Mouse (Mus musculus) small intestine, adult 2 months (tissue): ENCODE measurements around the gene Csdc2. TPM values are rescaled to one million over a fixed set of nuclear protein-coding genes. Genes with fewer than 3 reads are reported as not detected.
"Not testable (repeated sequence)": the region's sequence is repeated elsewhere in the genome, so short reads cannot be mapped to it uniquely, and the experiment has no call there.

ENCODE experiments used
- H3K27ac ChIP-seq: fragments of 200-500 bp; 2 replicates; pipeline ENCODE4 v1.5.1; 2012; ENCODE audit warnings: low read depth, low read length, control low read depth, inconsistent platforms; ENCODE audit not compliant: insufficient read depth
- H3K27me3 ChIP-seq: fragments of 200-500 bp; 2 replicates; pipeline ENCODE4 v1.6.1; 2012; ENCODE audit warnings: mild to moderate bottlenecking, moderate library complexity, low read length, inconsistent platforms; ENCODE audit not compliant: control insufficient read depth, insufficient read depth
- H3K36me3 ChIP-seq: fragments of 200-500 bp; 2 replicates; pipeline ENCODE4 v1.6.1; 2012; ENCODE audit warnings: mild to moderate bottlenecking, low read length, control low read depth, inconsistent platforms; ENCODE audit not compliant: control insufficient read depth, insufficient read depth
- H3K4me1 ChIP-seq: fragments of 200-500 bp; 2 replicates; pipeline ENCODE4 v1.6.1; 2012; ENCODE audit warnings: low read length, inconsistent platforms, mixed read lengths; ENCODE audit not compliant: control insufficient read depth, insufficient read depth, insufficient read length
- H3K4me3 ChIP-seq: fragments of 200-500 bp; 2 replicates; pipeline ENCODE4 v1.5.1; 2012; ENCODE audit warnings: low read depth, mild to moderate bottlenecking, control low read depth, inconsistent platforms, low read length, moderate library complexity
- CTCF ChIP-seq: fragments of 200-500 bp; IDR thresholded peaks from 2 replicates; pipeline ENCODE4 v1.5.1; 2012; ENCODE audit warnings: low read depth, mild to moderate bottlenecking, control low read depth, inconsistent platforms, low read length, moderate library complexity, mixed read lengths; ENCODE audit not compliant: insufficient replicate concordance, insufficient read length; ENCODE audit errors: extremely low read depth
- POLR2A ChIP-seq: fragments of 200-500 bp; IDR thresholded peaks from 2 replicates; pipeline ENCODE4 v1.6.1; 2012; ENCODE audit warnings: low read depth, mild to moderate bottlenecking, control low read depth, inconsistent platforms, low read length, moderate library complexity
- WGBS: fragments of 180-500 bp; shearing (Covaris S2); methylation state at CpG from one replicate; pipeline ENCODE4 v1.1.7; 2018; 5-methylcytosine and 5-hydroxymethylcytosine counted together
- polyA plus RNA-seq: library from polyadenylated mRNA; depleted of rRNA; stranded (reverse); fragments of >200 nt; gene quantifications from 2 replicates; pipeline ENCODE4 v1.2.3, GENCODE M21; 2012

The Csdc2 gene
- polyA plus RNA-seq, 1 experiment, result 1.3 TPM

DNA sequence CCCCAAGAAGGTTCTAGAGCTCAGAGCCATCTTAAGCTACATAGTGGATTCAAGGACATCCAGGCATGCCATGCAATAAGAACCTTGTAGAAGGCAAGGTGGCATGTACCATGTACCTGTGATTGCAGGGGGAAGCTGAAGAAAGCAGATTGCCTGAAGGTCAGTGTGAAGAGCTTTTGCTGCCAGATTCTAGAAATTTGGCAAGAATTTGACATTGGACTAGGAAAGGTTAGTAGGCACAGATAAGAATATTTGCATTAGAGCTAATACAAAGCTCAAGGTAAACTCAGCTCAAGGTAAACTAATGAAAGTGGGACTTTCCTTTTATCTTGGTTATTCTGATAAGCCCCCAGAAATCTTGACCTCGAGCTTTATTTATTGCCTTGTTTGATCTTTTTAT is 27.7 kb downstream of the Csdc2 start:
- Histone ChIP-seq H3K4me3 (no peak overlapping the region), H3K27me3 (no peaks in the 10 kb centered on the region), H3K27ac (no peak overlapping the region), H3K36me3 (no peaks in the 10 kb centered on the region), H3K4me1 (no peaks in the 10 kb centered on the region; the same call in 1 of the 2 replicates)
- WGBS, result 19% methylated on average over 1 of the region's 1 CpGs
- TF ChIP-seq CTCF (no peak), POLR2A (no peak)

DNA sequence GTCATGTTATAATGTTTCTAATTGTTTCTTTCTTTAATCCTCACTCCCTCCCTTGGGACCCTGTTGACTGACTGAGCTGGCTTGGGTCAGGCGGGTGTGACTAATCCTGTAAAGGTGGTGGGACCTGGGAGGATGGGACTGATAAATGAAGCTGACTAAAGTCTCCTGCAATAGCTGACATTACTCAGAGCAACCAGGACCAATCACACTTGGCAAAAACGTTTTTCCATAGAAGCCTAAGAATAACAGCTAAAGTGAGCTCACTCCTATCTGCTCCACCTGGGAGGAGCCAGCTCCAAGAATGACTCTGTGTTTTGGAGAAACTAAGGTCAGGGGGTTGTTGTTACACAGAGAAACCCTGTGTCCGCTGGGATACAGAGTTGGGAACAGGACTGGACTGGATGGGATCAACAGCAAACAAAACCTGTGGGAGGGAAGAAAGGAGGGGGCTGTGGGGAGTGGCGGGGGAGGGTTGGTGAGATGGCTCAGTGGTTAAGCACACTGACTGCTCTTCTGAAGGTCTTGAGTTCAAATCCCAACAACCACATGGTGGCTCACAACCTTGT is 28.5 kb downstream of the Csdc2 start:
- H3K4me3 ChIP-seq, result no peak overlapping the region
- TF ChIP-seq CTCF (no peak), POLR2A (no peak)
- no peaks in the 10 kb centered on the region; the same call in 1 of the 2 replicates for H3K4me1 ChIP-seq
- H3K27me3 ChIP-seq, result no peaks in the 10 kb centered on the region
- no peaks in the 10 kb centered on the region for H3K36me3 ChIP-seq
- no peak overlapping the region for H3K27ac ChIP-seq
- WGBS, result 78% methylated on average over 4 of the region's 4 CpGs

DNA sequence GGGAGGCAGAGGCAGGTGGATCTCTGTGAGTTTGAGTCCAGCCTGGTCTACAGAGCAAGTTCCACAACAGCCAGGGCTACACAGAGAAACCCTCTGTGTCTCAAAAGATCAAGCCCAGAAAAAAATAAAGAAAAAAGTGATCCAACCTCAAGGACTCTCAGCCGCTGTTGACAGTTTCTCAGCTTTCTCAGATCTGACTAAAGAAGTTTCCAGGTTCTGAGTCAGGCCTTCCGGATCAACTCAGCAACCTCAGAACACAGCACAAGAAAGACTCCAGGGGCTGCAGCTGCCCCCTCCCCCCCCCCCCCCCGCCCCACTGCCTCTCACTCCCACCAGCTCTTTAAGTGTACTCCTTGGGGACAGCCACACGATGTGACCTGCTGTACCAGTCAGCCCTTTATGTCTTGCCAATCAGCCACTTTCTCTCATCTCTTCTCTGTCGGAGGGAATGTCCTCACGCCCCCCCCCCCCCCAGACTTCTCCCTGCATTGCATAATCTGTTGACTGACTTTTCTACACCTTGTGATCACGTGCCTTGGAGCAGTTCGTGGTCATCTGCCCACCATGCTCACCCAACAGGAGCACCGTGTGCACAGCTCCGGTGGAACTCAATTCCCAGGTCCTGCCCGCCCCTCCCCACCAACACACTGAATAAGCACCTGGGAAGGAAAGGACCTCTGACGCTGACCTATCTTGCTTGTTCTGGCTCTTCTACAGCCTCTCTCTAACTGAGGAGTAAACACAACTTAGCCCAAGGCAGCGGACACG is 29.7 kb downstream of the Csdc2 start:
- Histone ChIP-seq H3K4me3 (no peak overlapping the region), H3K36me3 (no peaks in the 10 kb centered on the region), H3K4me1 (no peaks in the 10 kb centered on the region; the same call in 1 of the 2 replicates), H3K27ac (no peak overlapping the region), H3K27me3 (no peaks in the 10 kb centered on the region)
- TF ChIP-seq CTCF (no peak), POLR2A (no peak)
- WGBS, result 76% methylated on average over 14 of the region's 14 CpGs

DNA sequence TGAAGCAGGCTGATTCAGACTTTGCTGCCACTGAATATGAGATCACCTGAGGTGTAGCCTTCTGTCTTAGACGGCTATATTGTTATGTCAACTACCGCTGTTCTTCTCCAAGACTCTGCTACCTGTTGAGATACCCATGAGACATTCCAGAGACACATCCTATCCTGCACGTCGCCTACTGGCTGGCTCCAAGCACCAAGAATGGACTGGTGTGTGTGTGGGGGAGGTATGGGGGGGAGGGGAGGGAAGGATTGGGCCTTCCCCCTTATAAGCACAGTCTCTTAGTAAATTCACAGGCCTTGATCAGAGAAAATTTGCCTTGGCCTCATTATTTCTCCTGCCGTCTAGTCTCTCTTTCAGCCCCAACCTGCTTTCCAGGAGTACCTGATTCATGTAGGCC is 31.3 kb downstream of the Csdc2 start:
- WGBS, result 91% methylated on average over 5 of the region's 5 CpGs
- H3K4me1 ChIP-seq, result no peaks in the 10 kb centered on the region; the same call in 1 of the 2 replicates
- no peaks in the 10 kb centered on the region for H3K36me3 ChIP-seq
- no peak overlapping the region for H3K27ac ChIP-seq
- no peak overlapping the region for H3K4me3 ChIP-seq
- H3K27me3 ChIP-seq, result no peaks in the 10 kb centered on the region
- TF ChIP-seq POLR2A (no peak), CTCF (no peak)

DNA sequence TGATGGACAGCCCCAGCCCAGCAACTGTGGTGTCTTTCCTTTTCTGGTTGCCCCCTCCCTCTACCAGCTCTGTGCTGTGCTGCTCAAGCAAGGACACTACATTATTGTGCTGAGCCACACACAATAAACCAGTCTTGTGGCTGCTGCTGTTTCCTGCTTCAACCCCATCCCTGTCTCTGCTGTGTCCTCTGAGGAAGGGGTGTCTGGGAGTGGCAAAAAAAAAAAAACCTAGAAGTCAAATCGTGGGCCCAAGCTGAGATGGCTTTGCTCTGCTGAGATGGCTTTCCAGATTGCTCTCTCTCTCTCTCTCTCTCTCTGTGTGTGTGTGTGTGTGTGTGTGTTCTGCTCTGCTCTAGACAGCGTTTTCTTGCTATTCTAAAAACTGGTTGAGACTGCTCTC is 31.9 kb downstream of the Csdc2 start:
- Histone ChIP-seq H3K36me3 (no peaks in the 10 kb centered on the region), H3K27me3 (no peaks in the 10 kb centered on the region), H3K27ac (no peak overlapping the region), H3K4me1 (no peaks in the 10 kb centered on the region; the same call in 1 of the 2 replicates), H3K4me3 (no peak overlapping the region)
- 49% methylated on average over 2 of the region's 2 CpGs for WGBS
- TF ChIP-seq CTCF, result no peak
- TF ChIP-seq POLR2A, result no peak

DNA sequence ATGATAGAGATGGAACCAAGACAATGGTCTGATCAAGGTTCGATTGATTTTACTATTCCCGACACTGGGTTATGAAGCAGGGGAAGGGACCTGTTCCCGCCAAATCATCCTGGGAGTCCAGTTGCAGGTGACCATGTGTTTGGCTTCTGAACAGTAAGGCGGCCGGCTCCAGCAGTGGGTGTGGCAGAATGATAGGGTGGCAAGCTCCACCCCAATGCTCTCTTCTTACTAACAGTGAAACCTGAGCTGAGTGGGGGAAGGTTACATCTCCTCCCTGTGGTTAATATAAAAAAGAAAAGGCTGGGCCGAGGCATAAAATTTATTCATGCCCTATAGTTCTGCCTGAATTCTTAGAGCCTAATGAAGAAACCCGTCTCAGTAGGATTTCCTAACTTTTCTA is 32.6 kb downstream of the Csdc2 start:
- no peaks in the 10 kb centered on the region for H3K27me3 ChIP-seq
- no peak for TF ChIP-seq POLR2A
- TF ChIP-seq CTCF, result no peak
- H3K4me1 ChIP-seq, result no peaks in the 10 kb centered on the region; the same call in 1 of the 2 replicates
- 44% methylated on average over 7 of the region's 7 CpGs for WGBS
- no peak overlapping the region for H3K27ac ChIP-seq
- H3K36me3 ChIP-seq, result no peaks in the 10 kb centered on the region
- H3K4me3 ChIP-seq, result no peak overlapping the region

DNA sequence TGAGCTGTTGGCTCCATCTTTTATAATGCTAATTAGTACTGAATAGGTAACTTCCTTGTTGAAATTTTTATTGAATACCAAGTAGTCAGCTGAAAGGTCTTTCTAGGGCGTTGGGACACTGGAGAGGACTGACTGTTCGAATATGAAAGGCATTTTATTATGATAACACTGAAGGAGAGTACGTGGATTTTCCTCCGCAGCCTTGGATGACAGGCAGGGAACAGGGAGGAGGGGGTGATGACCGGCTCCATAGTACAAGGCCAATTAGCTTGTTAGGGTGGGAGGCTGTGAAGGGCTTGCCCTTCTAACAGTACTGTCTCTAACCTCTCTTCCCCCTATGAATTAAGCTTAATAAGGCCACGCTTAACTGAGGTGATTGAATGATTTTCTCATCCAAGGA is 33.1 kb downstream of the Csdc2 start:
- H3K27ac ChIP-seq, H3K4me1 ChIP-seq, H3K36me3 ChIP-seq, H3K4me3 ChIP-seq, H3K27me3 ChIP-seq: not testable (repeated sequence)
- 74% methylated on average over 6 of the region's 6 CpGs for WGBS

DNA sequence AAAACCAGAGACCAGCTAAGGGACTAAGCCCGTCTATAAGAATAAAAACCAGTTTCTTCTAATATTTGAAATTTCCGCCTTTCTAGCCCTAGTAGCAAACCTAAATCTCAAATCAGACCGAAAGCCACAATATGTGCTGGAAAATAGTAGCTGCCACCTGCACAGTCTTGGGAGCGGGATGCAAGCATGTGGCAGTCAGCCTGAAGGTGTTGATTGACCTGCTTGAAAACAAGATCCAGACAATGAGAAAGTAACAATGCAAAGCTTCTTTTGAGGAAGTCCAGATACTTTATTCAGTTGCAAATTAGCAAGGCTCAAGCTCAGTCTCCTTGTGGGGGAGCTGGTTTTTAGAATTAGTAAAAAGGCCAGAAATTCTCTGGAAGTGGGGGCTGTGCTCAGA is 33.9 kb downstream of the Csdc2 start:
- not testable (repeated sequence) for H3K4me1 ChIP-seq, H3K36me3 ChIP-seq, H3K4me3 ChIP-seq, H3K27ac ChIP-seq, H3K27me3 ChIP-seq
- 97% methylated on average over 4 of the region's 4 CpGs for WGBS

DNA sequence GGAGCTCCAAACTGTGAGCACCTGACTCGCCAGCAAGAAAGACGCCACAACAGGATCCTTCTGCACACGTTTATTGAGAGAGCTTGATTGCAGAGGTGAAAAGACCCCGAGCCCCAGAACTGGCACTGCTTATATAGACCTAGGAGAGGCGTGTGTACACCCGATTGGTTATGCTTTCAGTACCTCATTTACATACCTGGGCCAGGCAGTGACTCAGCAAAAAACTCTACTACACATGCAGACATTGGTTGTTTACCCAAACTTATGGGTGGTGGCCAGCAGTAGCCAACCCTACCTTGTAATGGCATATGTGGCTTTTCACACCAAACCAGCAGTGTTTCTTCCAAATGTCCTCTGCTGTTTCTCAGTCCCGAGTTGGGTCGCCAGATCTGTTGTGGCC is 38.6 kb downstream of the Csdc2 start:
- H3K36me3 ChIP-seq, H3K4me1 ChIP-seq, H3K27me3 ChIP-seq, H3K27ac ChIP-seq, H3K4me3 ChIP-seq: not testable (repeated sequence)
- 92% methylated on average over 8 of the region's 8 CpGs for WGBS
